Mouse (Mus musculus) layer of hippocampus, postnatal 36 days (tissue): ENCODE data around the gene Zfp951. TPM values are rescaled to one million over a fixed set of nuclear protein-coding genes. Genes with fewer than 3 reads are reported as not detected.
"Not testable (repeated sequence)": the region's sequence is repeated elsewhere in the genome, so short reads cannot be mapped to it uniquely, and the experiment has no call there.

ENCODE experiments used
- DNase-seq, 2 experiments: peaks; one replicate each; pipeline ENCODE4 v3.0.0; 2022
- total RNA-seq, 2 experiments: library from RNA; stranded (reverse); gene quantifications; 2 replicates each; pipeline ENCODE4 v1.2.3; 2021

Zfp951 gene
- 1 to 10 TPM; 4.2 to 4.7 TPM for total RNA-seq

DNA sequence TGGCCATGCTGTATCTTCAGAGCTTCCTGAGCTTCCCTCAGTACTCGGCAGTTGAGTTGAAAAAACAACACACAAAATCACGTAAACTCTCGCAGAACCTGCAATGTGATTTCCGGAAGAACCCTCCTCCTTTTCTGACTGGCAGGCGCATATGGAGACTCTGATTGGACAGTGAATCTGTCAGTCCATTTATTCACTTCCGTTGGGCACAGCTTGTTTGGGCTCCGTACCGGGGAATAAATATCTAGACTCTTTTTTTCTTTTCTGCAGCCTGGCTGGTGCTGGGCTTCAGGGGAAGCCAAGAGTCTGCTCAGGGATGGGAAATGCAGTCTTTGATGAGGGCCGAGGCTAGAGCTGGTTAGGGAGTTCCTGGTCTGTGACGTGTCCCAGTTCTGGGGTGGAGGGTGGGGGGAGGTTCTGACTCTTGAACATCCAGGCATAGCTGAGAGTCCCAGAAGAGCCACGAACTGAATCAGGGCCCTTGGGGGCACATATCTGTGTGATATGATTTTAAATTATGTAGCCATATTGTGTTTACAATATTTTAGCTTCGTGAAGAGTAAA lies at the start of gene Zfp951:
Gene Zfp951, minus strand, starts transcription at position 109 of the 564 bp plus-strand sequence.
- DNase-seq: peak; percentile 47 to 62

DNA sequence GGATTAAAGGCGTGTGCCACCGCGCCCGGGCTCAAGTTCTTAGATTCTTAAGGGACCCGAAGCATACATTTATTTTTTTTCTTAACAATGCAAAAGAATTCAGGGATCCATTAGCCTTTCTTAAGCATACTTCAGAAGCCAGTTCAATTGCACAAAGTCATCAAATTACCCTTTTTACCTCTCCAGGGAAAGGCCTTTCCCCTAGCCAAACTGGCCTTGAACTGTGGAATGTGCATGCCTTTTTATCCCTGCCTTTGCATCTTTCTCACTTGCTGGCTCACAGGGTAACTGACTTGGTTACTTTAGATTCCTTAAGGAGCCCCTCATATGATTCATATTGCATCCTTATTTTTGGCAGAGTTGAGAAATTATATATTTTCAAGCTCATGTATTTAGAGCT lies 46.7 kb upstream of the Zfp951 start:
- not testable (repeated sequence) for DNase-seq

DNA sequence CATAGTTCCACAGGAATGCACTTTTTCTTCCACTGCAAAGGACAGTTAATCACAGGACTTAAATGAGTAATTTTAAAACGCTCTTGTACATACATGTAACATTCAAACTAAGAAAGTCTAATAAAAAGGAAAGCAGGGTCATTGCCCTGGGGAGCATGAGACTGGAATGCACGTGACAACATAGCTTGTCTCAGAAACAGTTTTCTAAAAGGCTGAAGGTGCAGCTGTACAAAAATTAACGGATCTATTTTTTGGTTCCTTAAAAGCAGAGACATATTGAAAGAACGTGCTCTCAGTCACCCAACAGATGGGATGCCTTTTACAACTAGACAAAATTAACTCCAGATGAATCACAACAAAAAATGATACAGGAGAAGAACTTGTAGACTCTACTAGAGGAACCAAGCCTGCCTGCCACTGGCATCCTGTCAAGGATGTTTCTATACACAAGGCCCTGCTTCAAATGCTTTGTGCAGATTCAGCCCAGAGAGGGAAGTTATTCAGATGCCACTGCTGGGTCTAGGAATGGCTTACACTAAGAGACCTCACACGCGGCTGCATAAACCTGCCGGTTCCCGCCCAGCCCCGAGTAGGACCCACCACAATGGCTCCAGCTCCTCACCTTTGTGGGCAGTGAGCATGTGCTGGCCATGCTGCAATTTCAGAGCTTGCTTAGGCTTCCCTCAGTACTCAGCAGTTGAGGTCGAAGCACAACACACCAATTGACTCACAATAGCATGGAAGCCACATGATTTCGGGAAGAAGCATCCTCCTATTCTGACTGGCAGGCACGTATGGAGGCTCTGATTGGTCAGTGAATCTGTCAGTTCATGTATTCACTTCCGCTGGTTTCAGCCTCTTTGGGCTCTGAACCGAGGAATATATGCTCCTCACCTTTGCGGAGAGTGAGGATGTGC lies 567 bp downstream of the Zfp951 start:
- not testable (repeated sequence) for DNase-seq

DNA sequence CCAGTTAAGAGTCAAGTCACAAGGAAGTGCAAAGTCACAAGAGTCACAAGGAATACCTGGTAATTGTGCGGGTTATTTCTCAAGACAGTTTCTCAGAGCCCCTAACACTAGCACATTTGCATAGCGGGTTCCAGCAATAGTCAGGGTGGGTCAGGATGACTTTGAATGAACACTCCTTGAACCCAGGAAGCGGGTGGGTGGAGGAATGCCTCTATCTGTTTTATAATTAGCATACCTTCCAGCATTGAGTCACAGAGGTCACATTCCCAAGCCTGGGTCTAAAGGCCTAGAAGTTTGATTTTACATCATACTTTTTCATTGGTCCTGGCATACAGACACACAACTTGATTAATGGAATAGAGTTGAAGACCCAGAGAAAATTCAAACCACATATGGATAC lies 5.3 kb downstream of the Zfp951 start:
- not testable (repeated sequence) for DNase-seq

DNA sequence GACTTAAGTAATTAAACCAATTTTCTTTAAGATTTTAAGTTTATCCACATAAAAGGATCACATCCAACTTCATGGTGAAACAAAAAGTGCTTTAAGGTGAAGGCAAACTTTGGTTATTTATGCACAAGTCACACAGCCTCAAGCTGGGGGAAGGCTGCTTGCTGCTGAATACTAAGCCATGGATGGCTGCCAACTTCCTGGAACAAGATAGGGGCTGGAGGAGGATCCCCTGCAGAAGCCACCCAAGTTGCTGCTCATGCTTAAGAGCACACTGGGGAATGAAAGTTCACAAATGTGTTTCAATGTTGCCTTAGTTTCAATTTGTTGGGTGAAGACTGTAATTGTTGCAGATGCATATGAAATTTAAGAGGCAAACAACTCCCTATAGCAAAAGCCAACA lies 26.5 kb downstream of the Zfp951 start:
- no peak for DNase-seq

DNA sequence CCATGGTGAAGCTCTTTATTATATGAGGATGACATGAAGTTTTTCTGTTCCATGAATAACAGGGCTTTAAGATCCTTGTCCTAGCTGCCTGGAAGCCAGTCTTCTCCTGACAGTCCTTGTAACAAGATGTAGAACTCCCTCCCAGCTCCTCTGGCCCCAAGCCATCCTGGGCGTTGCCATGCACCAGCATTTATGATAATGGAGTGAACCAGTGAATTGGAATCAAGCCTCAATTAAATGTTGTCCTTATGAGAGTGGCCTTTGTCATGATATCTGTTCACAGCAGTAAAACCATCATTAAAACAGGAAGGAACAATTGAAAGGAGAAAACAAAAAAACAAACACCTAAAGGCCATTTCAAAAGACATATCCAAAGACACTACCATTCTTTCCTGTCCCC lies 30.3 kb downstream of the Zfp951 start:
- no peak for DNase-seq

DNA sequence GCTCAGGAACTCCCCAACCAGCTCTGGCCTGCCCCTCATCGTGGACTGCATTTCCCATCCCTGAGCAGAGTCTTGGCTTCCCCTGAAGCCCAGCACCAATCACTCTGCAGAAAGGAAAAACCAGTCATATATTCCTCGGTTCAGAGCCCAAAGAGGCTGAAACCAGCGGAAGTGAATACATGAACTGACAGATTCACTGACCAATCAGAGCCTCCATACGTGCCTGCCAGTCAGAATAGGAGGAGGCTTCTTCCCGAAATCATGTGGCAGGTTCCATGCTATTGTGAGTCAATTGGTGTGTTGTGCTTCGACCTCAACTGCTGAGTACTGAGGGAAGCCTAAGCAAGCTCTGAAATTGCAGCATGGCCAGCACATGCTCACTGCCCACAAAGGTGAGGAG lies 89.7 kb downstream of the Zfp951 start:
- DNase-seq: not testable (repeated sequence)

Other genes starting within 250 kb of the Zfp951 start
- not detected for gene Abcg3, start 122.6 kb upstream of the Zfp951 start, total RNA-seq